Mouse (Mus musculus) CH12.LX (cell line): ENCODE measurements around the gene Lrrc37a.

Experiments
- CTCF ChIP-seq, 2 experiments: IDR thresholded peaks in 1 of 2; conservative IDR thresholded peaks in 1 of 2; 2 replicates each; pipeline ENCODE4 v1.5.1; 2011 to 2012; ENCODE audit warnings: low read depth in 2 of 2, low read length in 2 of 2, improper control_type of control experiment in 1 of 2, inconsistent platforms in 1 of 2, mild to moderate bottlenecking in 1 of 2, moderate library complexity in 1 of 2
- E2F4 ChIP-seq: IDR thresholded peaks from 2 replicates; pipeline ENCODE4 v1.6.1; 2011; ENCODE audit warnings: low read depth, low read length, improper control_type of control experiment; ENCODE audit not compliant: insufficient replicate concordance
- EP300 ChIP-seq: IDR thresholded peaks from 2 replicates; pipeline ENCODE4 v1.6.1; 2011; ENCODE audit warnings: low read length, improper control_type of control experiment
- HCFC1 ChIP-seq: IDR thresholded peaks from 2 replicates; pipeline ENCODE4 v1.6.1; 2012; ENCODE audit warnings: low read depth, mild to moderate bottlenecking, inconsistent platforms, low read length, improper control_type of control experiment
- MAX ChIP-seq: IDR thresholded peaks from 2 replicates; pipeline ENCODE4 v1.6.1; 2011; ENCODE audit warnings: low read length, improper control_type of control experiment
- NELFE ChIP-seq: IDR thresholded peaks from 2 replicates; pipeline ENCODE4 v1.6.1; 2011; ENCODE audit warnings: low read depth, low read length, improper control_type of control experiment
- NRF1 ChIP-seq: IDR thresholded peaks from 2 replicates; pipeline ENCODE4 v1.6.1; 2014; ENCODE audit warnings: low read depth, mild to moderate bottlenecking, inconsistent platforms, low read length, improper control_type of control experiment, moderate library complexity
- PAX5 ChIP-seq: IDR thresholded peaks from 2 replicates; pipeline ENCODE4 v1.6.1; 2012; ENCODE audit warnings: low read length, inconsistent platforms, mixed read lengths
- POLR2A ChIP-seq: IDR thresholded peaks from 2 replicates; pipeline ENCODE4 v1.6.1; 2011; ENCODE audit warnings: low read depth, mild to moderate bottlenecking, improper control_type of control experiment, low read length
- RAD21 ChIP-seq: IDR thresholded peaks from 2 replicates; pipeline ENCODE4 v1.6.1; 2011; ENCODE audit warnings: low read depth, mild to moderate bottlenecking, low read length, improper control_type of control experiment, moderate library complexity
- TCF12 ChIP-seq: IDR thresholded peaks from 2 replicates; pipeline ENCODE4 v1.6.1; 2014; ENCODE audit warnings: low read depth, mild to moderate bottlenecking, inconsistent platforms, low read length, improper control_type of control experiment
- USF2 ChIP-seq: conservative IDR thresholded peaks from 2 replicates; pipeline ENCODE4 v1.6.1; 2011; ENCODE audit warnings: low read depth, low read length, improper control_type of control experiment
- ZMIZ1 ChIP-seq: IDR thresholded peaks from 2 replicates; pipeline ENCODE4 v1.6.1; 2012; ENCODE audit warnings: low read depth, mild to moderate bottlenecking, inconsistent platforms, low read length, improper control_type of control experiment

DNA sequence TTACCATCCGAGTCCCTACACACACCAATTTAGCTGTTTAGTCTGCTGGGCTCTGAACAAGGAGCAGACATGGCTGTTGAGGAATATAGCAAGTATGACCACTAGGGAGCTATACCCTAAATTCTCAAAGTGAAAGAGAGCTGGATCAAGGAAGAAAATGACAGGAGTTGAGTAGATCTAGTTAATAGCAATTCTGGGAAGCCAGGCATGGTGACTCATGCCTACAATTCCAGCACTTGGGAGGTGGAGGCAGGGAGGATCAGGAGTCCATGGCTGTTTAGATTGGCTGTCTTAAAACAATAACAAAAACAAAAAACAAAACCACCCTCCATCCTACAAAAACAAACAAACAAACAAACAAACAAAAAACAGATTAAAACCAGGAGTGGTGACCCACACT is 93.1 kb downstream of the Lrrc37a start:
- TF ChIP-seq NRF1 (no peak), RAD21 (no peak), TCF12 (no peak), HCFC1 (no peak), CTCF (conservative IDR thresholded peaks at IDR 0.05 in 1 of 2, IDR thresholded peaks at IDR 0.05 in 1 of 2; ENCODE audit: low read depth in 2 of 2, low read length in 2 of 2) (no peak), USF2 (no peak), POLR2A (no peak), MAX (no peak), EP300 (no peak), NELFE (no peak), E2F4 (no peak), PAX5 (no peak), ZMIZ1 (no peak)
